Mouse (Mus musculus) MEL (cell line): ENCODE results near the gene Hist2h2ac. TPM values are rescaled to one million over a fixed set of nuclear protein-coding genes. Genes with fewer than 3 reads are reported as not detected.

Experiments used
- DNase-seq: peaks from one replicate; pipeline ENCODE4 v3.0.0; 2011; ENCODE audit warnings: low read depth, low spot score
- H3K27ac ChIP-seq: 2 replicates; pipeline ENCODE4 v1.5.1; 2012; ENCODE audit warnings: low read depth, mild to moderate bottlenecking, control low read depth, low read length, moderate library complexity; ENCODE audit not compliant: control insufficient read depth
- H3K27me3 ChIP-seq, 2 experiments: fragments of 150-350 bp in 1 of 2; sonication (generic) in 1 of 2; 2 replicates each; pipeline ENCODE4 v1.6.1; 2012; ENCODE audit warnings: low read length in 2 of 2, mild to moderate bottlenecking in 2 of 2, improper control_type of control experiment in 1 of 2, moderate library complexity in 1 of 2; ENCODE audit not compliant: insufficient read depth in 2 of 2, control insufficient read depth in 1 of 2
- H3K36me3 ChIP-seq, 2 experiments: 2 replicates each; pipeline ENCODE4 v1.6.1; 2012 to 2014; ENCODE audit warnings: low read length in 2 of 2, improper control_type of control experiment in 1 of 2, inconsistent platforms in 1 of 2, mild to moderate bottlenecking in 1 of 2; ENCODE audit not compliant: insufficient read depth in 2 of 2, control insufficient read depth in 1 of 2
- H3K4me1 ChIP-seq, 2 experiments: fragments of 150-350 bp in 1 of 2; sonication (generic) in 1 of 2; 2 replicates each; pipeline ENCODE4 v1.6.1; 2012; ENCODE audit warnings: low read length in 2 of 2, improper control_type of control experiment in 1 of 2, mild to moderate bottlenecking in 1 of 2; ENCODE audit not compliant: insufficient read depth in 2 of 2, control insufficient read depth in 1 of 2
- H3K4me3 ChIP-seq, 2 experiments: fragments of 150-350 bp in 1 of 2; sonication (generic) in 1 of 2; 2 replicates each; pipeline ENCODE4 v1.5.1; 2012; ENCODE audit warnings: low read depth in 2 of 2, low read length in 2 of 2, mild to moderate bottlenecking in 2 of 2, moderate library complexity in 2 of 2, control low read depth in 1 of 2, improper control_type of control experiment in 1 of 2; ENCODE audit not compliant: control insufficient read depth in 1 of 2, insufficient read depth in 1 of 2
- H3K79me2 ChIP-seq: 2 replicates; pipeline ENCODE4 v1.6.1; 2012; ENCODE audit warnings: mild to moderate bottlenecking, low read length, moderate library complexity; ENCODE audit not compliant: control insufficient read depth, poor library complexity, insufficient read depth
- H3K9ac ChIP-seq: 2 replicates; pipeline ENCODE4 v1.6.1; 2012; ENCODE audit warnings: low read depth, mild to moderate bottlenecking, control low read depth, low read length, moderate library complexity; ENCODE audit not compliant: control insufficient read depth, poor library complexity, severe bottlenecking
- H3K9me3 ChIP-seq: fragments of 150-350 bp; sonication (generic); replicated peaks from 2 replicates; pipeline ENCODE4 v1.6.1; 2012; ENCODE audit warnings: mild to moderate bottlenecking, low read length, improper control_type of control experiment, moderate library complexity; ENCODE audit not compliant: insufficient read depth
- CTCF ChIP-seq, 3 experiments: IDR thresholded peaks in 2 of 3; conservative IDR thresholded peaks in 1 of 3; 2 replicates each; pipeline ENCODE4 v1.5.1; 2011 to 2012; ENCODE audit warnings: low read length in 3 of 3, low read depth in 2 of 3, mild to moderate bottlenecking in 2 of 3, improper control_type of control experiment in 1 of 3, inconsistent platforms in 1 of 3, mixed read lengths in 1 of 3, moderate library complexity in 1 of 3; ENCODE audit not compliant: control insufficient read depth in 1 of 3, insufficient read depth in 1 of 3, poor library complexity in 1 of 3, severe bottlenecking in 1 of 3
- ELF1 ChIP-seq: IDR thresholded peaks from 2 replicates; pipeline ENCODE4 v1.6.1; 2014; ENCODE audit warnings: low read depth, mild to moderate bottlenecking, inconsistent platforms, low read length, improper control_type of control experiment, moderate library complexity
- GABPA ChIP-seq: IDR thresholded peaks from 2 replicates; pipeline ENCODE4 v1.6.1; 2012; ENCODE audit warnings: low read depth, mild to moderate bottlenecking, inconsistent platforms, low read length, improper control_type of control experiment, moderate library complexity
- ZNF384 ChIP-seq: IDR thresholded peaks from 2 replicates; pipeline ENCODE4 v1.6.1; 2012; ENCODE audit warnings: low read depth, mild to moderate bottlenecking, inconsistent platforms, low read length, improper control_type of control experiment
- polyA plus RNA-seq, 2 experiments: library from polyadenylated mRNA; stranded (reverse) in 1 of 2; unstranded in 1 of 2; fragments of >175 nt in 1 of 2; fragments of >200 nt in 1 of 2; gene quantifications; 2 replicates each; pipeline versions ENCODE4 v1.2.1 to v1.2.4; 2012; ENCODE audit warnings: low replicate concordance in 2 of 2, low read depth in 1 of 2; ENCODE audit not compliant: insufficient read length in 2 of 2, insufficient read depth in 1 of 2, missing spikeins in 1 of 2
- total RNA-seq: library from RNA; depleted of rRNA; stranded (reverse); fragments of 300-350 nt; gene quantifications from 2 replicates; pipeline ENCODE4 v1.2.3, GENCODE M21; 2012; rRNA removed

The Hist2h2ac gene
- total and polyA plus RNA-seq, 3 experiments = 4.8 to 2,824 TPM; not detected in 1

GRCm38 (mm10) chr3:96170976-96171545 lies 49.6 kb downstream of the Hist2h2ac start:
- peak overlapping the region; percentile 75 to 77 for H3K4me3 ChIP-seq
- H3K36me3 ChIP-seq = peaks cover 14 to 36% of the 10 kb centered on the region in 2 experiments
- peak overlapping the region; percentile 92 for H3K27ac ChIP-seq
- peak overlapping the region; percentile 86 for H3K9ac ChIP-seq
- H3K4me1 ChIP-seq = peaks cover 8 to 35% of the 10 kb centered on the region in 2 experiments
- H3K9me3 ChIP-seq = no peaks in the 10 kb centered on the region
- TF ChIP-seq ZNF384 (peak; percentile 46; the same call in 1 of the 2 replicates), GABPA (no peak), ELF1 (0 out of 2 replicates have a peak, but pooled peaks have one; percentile 47), CTCF (IDR thresholded peaks at IDR 0.05 in 2 of 3, conservative IDR thresholded peaks at IDR 0.05 in 1 of 3; ENCODE audit: control insufficient read depth in 1 of 3, insufficient read depth in 1 of 3, low read depth in 2 of 3, low read length in 3 of 3, poor library complexity in 1 of 3, severe bottlenecking in 1 of 3) (0 out of 6 replicates have a peak, but pooled peaks of 1 of the 3 experiments have one; percentile 2)
- H3K79me2 ChIP-seq = peaks cover 42% of the 10 kb centered on the region
- H3K27me3 ChIP-seq = no peaks in the 10 kb centered on the region
- peak; percentile 49 for DNase-seq

Other genes starting within 250 kb of the Hist2h2ac start
- gene Plekho1, start 224.9 kb downstream of the Hist2h2ac start, total RNA-seq = 4.2 and 6.4 TPM in 2 replicates
- 10 to 100 TPM in 1 of 2 experiments, not detected in 1; 19.2 TPM for gene Plekho1, start 224.9 kb downstream of the Hist2h2ac start, polyA plus RNA-seq
- gene Vps45, start 162.4 kb downstream of the Hist2h2ac start, total RNA-seq = 24.4 and 28.9 TPM in 2 replicates
- gene Vps45, start 162.4 kb downstream of the Hist2h2ac start, polyA plus RNA-seq = 10 to 100 TPM; 20.6 to 92.0 TPM
- 25.8 and 27.5 TPM in 2 replicates for gene Otud7b, start 116.4 kb downstream of the Hist2h2ac start, total RNA-seq
- 10 to 100 TPM; 17.9 to 24.4 TPM for gene Otud7b, start 116.4 kb downstream of the Hist2h2ac start, polyA plus RNA-seq
- gene Mtmr11, start 58.9 kb downstream of the Hist2h2ac start, total RNA-seq = 0.62 and 0.77 TPM in 2 replicates
- 1 to 10 TPM in 1 of 2 experiments, not detected in 1; 1.4 TPM for gene Mtmr11, start 58.9 kb downstream of the Hist2h2ac start, polyA plus RNA-seq
- gene Sf3b4, start 48.5 kb downstream of the Hist2h2ac start, total RNA-seq = 135 and 157 TPM in 2 replicates
- 100 to 1,000 TPM; 102 to 423 TPM for gene Sf3b4, start 48.5 kb downstream of the Hist2h2ac start, polyA plus RNA-seq
- gene Sv2a, start 39.7 kb downstream of the Hist2h2ac start, total RNA-seq = 0.77 and 2.1 TPM in 2 replicates
- 1 to 10 TPM in 1 of 2 experiments, not detected in 1; 3.3 TPM for gene Sv2a, start 39.7 kb downstream of the Hist2h2ac start, polyA plus RNA-seq
- gene Bola1, start 1.2 kb downstream of the Hist2h2ac start, total RNA-seq = 115 and 123 TPM in 2 replicates
- 100 to 1,000 TPM in 1 of 2 experiments, not detected in 1; 124 TPM for gene Bola1, start 1.2 kb downstream of the Hist2h2ac start, polyA plus RNA-seq
- 197 and 234 TPM in 2 replicates for gene Hist2h2ab, start 1.0 kb downstream of the Hist2h2ac start, total RNA-seq
- under 1 TPM in 1 of 2 experiments, not detected in 1; 0.72 TPM for gene Hist2h2ab, start 1.0 kb downstream of the Hist2h2ac start, polyA plus RNA-seq
- 1.6 and 1.8 TPM in 2 replicates for gene Hist2h2be, start 239 bp upstream of the Hist2h2ac start, total RNA-seq
- gene Hist2h2be, start 239 bp upstream of the Hist2h2ac start, polyA plus RNA-seq = 1 to 10 TPM in 1 of 2 experiments, not detected in 1; 3.2 TPM
- gene Hist2h3c2, start 18.2 kb upstream of the Hist2h2ac start, total RNA-seq = 2,744 and 3,348 TPM in 2 replicates
- 1,000 to 10,000 TPM in 1 of 2 experiments, 1 to 10 TPM in 1; 8.2 to 1,897 TPM for gene Hist2h3c2, start 18.2 kb upstream of the Hist2h2ac start, polyA plus RNA-seq
- 11,232 and 13,053 TPM in 2 replicates for gene Hist2h2aa2, start 19.4 kb upstream of the Hist2h2ac start, total RNA-seq
- 10 to 100 TPM in 1 of 2 experiments, not detected in 1; 18.4 TPM for gene Hist2h2aa2, start 19.4 kb upstream of the Hist2h2ac start, polyA plus RNA-seq
- 3,456 and 4,103 TPM in 2 replicates for gene Hist2h2aa1, start 24.6 kb upstream of the Hist2h2ac start, total RNA-seq
- gene Hist2h2aa1, start 24.6 kb upstream of the Hist2h2ac start, polyA plus RNA-seq = 1 to 10 TPM in 1 of 2 experiments, not detected in 1; 1.5 TPM
- 1.3 and 1.5 TPM in 2 replicates for gene Hist2h3c1, start 25.8 kb upstream of the Hist2h2ac start, total RNA-seq
- gene Hist2h3c1, start 25.8 kb upstream of the Hist2h2ac start, polyA plus RNA-seq = not detected
- gene Hist2h4, start 42.4 kb upstream of the Hist2h2ac start, total RNA-seq = 195 and 290 TPM in 2 replicates
- gene Hist2h4, start 42.4 kb upstream of the Hist2h2ac start, polyA plus RNA-seq = 1 to 10 TPM in 1 of 2 experiments, not detected in 1; 1.5 TPM
- gene Hist2h3b, start 47.8 kb upstream of the Hist2h2ac start, total RNA-seq = 3,962 and 5,017 TPM in 2 replicates
- 10 to 100 TPM in 1 of 2 experiments, not detected in 1; 71.7 TPM for gene Hist2h3b, start 47.8 kb upstream of the Hist2h2ac start, polyA plus RNA-seq
- 6,680 and 8,754 TPM in 2 replicates for gene Hist2h2bb, start 48.9 kb upstream of the Hist2h2ac start, total RNA-seq
- gene Hist2h2bb, start 48.9 kb upstream of the Hist2h2ac start, polyA plus RNA-seq = 10 to 100 TPM in 1 of 2 experiments, not detected in 1; 11.2 TPM
- gene Fcgr1, start 73.1 kb upstream of the Hist2h2ac start, total RNA-seq = 3.4 and 4.7 TPM in 2 replicates
- 1 to 10 TPM in 1 of 2 experiments, not detected in 1; 2.8 TPM for gene Fcgr1, start 73.1 kb upstream of the Hist2h2ac start, polyA plus RNA-seq
- not detected in 2 replicates for gene BC107364, start 231.4 kb upstream of the Hist2h2ac start, total RNA-seq
- gene BC107364, start 231.4 kb upstream of the Hist2h2ac start, polyA plus RNA-seq = under 1 TPM in 1 of 2 experiments, not detected in 1; 0.17 TPM